Mouse (Mus musculus): ENCODE data around the gene Sgpl1. TPM values are rescaled to one million over a fixed set of nuclear protein-coding genes. Genes with fewer than 3 reads are reported as not detected.

Gene Sgpl1
- polyA plus RNA-seq (2015; fragmentation: Nextera tagmentation; extraction: Ambion mirVana) = 63.6 and 65.8 TPM in 2 replicates

GRCm38 (mm10) chr10:61147157-61148040, at the start of gene Sgpl1:
Gene Sgpl1, minus strand, starts transcription at chr10:61147703.
- peak within 1 kb of the TSS; percentile 77 for H3K4me2 ChIP-seq (replicated peaks)

DNA sequence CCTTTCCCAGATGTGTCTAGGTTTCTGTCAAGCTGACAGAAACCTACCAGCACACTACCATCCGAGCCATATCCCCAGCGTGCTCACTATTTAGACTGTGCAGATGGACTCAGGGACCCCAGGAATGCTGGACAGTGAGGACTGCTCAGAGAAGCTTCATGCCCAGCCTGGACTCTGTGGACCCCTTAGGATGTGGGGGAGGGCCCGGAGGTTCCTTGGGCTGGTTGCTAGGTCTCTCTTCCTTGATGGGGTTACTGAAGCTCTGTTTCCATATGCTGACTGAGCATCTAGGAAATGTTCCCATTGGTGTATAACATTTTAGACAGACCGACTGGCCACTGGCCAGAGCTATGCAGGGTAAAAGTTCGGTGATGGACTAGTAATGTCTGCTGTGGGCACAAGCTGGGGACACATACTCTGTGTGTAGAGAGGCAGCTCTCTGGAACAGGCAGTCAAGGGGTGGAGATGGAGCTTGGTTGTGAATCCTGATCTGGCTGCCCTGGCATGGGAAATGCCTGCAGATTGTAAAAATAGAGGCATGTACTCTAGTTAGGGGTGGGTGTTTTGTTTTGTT, 48.3 kb upstream of the Sgpl1 start:
- Histone ChIP-seq H3K27me3 (no peaks in the 10 kb centered on the region), H3K36me3 (no peaks in the 10 kb centered on the region), H3K9me3 (no peaks in the 10 kb centered on the region), H3K27ac (replicated peaks) (no peak overlapping the region), H3K4me3 (no peak overlapping the region), H3K4me1 (no peaks in the 10 kb centered on the region), H3K9ac (replicated peaks) (no peak overlapping the region), H3K4me2 (replicated peaks) (no peak overlapping the region)
- ATAC-seq (replicated peaks) = no peak
- WGBS = 90% methylated on average over 5 of the region's 5 CpGs

More at GRCm38 (mm10) chr10:61147157-61148040, at the start of gene Sgpl1:
- Histone ChIP-seq H3K4me1 (peaks cover 16% of the 10 kb centered on the region), H3K4me3 (peak within 1 kb of the TSS; percentile 86), H3K9me3 (no peaks in the 10 kb centered on the region), H3K27ac (replicated peaks) (peak within 1 kb of the TSS; percentile 97), H3K36me3 (0 out of 2 replicates have a peak, but pooled peaks cover 2% of the 10 kb centered on the region), H3K27me3 (no peaks in the 10 kb centered on the region), H3K9ac (replicated peaks) (peak within 1 kb of the TSS; percentile 83)
- peak; percentile 91 for ATAC-seq (replicated peaks)
- WGBS = under 1% methylated on average over 77 of the region's 82 CpGs

DNA sequence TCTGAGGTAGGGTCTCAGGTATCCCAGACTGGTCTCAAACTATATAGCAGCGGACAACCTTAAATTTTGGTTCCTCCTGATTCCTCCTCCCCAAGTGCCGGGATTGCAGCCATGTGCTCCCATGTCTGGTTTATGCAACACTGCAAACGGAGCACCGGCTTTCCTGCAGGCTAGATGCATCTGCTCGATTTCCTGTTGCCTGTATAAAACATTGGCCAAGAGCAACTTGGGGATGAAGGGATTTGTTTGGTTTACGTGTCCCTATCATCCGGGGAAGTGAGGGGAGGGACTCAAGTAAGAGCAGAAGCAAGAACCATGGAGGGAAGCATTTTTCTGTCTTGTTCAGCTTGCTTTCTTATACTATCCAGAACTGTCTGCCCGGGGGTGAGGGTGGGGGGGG, 47.7 kb upstream of the Sgpl1 start:
- Histone ChIP-seq H3K36me3 (no peaks in the 10 kb centered on the region), H3K9me3 (no peaks in the 10 kb centered on the region), H3K4me3 (no peak overlapping the region), H3K4me1 (no peaks in the 10 kb centered on the region), H3K27ac (replicated peaks) (no peak overlapping the region), H3K4me2 (replicated peaks) (no peak overlapping the region), H3K27me3 (no peaks in the 10 kb centered on the region), H3K9ac (replicated peaks) (no peak overlapping the region)
- 89% methylated on average over 8 of the region's 8 CpGs for WGBS
- no peak for ATAC-seq (replicated peaks)

DNA sequence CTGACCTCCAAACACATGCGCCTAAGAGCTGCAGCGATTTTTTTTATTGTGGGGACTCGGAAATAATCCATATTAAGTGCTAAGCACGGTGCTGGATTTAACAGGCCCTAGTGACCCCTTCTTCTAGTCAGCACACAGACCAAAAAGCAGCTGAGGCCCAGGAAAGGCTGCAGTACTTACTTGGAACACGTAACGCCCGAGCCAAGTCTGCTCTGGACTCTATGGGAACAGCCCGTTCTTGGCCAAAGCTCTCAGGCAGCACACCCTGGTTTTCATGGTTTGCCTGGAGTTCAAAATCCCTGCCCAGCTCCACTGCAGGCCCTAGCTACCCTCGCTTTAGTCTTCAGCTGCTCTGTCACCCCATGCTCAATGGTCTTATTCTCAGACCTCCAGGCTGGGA, 47.1 kb upstream of the Sgpl1 start:
- H3K4me3 ChIP-seq = no peak overlapping the region
- H3K4me1 ChIP-seq = no peaks in the 10 kb centered on the region
- no peak for ATAC-seq (replicated peaks)
- no peaks in the 10 kb centered on the region for H3K9me3 ChIP-seq
- no peaks in the 10 kb centered on the region for H3K36me3 ChIP-seq
- 85% methylated on average over 9 of the region's 9 CpGs for WGBS
- no peak overlapping the region for H3K27ac ChIP-seq (replicated peaks)
- H3K9ac ChIP-seq (replicated peaks) = no peak overlapping the region
- no peaks in the 10 kb centered on the region for H3K27me3 ChIP-seq
- no peak overlapping the region for H3K4me2 ChIP-seq (replicated peaks)

GRCm38 (mm10) chr10:61188010-61188409, 40.5 kb upstream of the Sgpl1 start:
- H3K4me2 ChIP-seq (replicated peaks) = no peak overlapping the region
- H3K36me3 ChIP-seq = no peaks in the 10 kb centered on the region
- no peak overlapping the region for H3K9ac ChIP-seq (replicated peaks)
- ATAC-seq (replicated peaks) = no peak
- H3K4me1 ChIP-seq = no peaks in the 10 kb centered on the region
- WGBS = 71% methylated on average over 3 of the region's 3 CpGs
- H3K27me3 ChIP-seq = no peaks in the 10 kb centered on the region
- no peak overlapping the region for H3K4me3 ChIP-seq
- no peak overlapping the region for H3K27ac ChIP-seq (replicated peaks)
- no peaks in the 10 kb centered on the region for H3K9me3 ChIP-seq

DNA sequence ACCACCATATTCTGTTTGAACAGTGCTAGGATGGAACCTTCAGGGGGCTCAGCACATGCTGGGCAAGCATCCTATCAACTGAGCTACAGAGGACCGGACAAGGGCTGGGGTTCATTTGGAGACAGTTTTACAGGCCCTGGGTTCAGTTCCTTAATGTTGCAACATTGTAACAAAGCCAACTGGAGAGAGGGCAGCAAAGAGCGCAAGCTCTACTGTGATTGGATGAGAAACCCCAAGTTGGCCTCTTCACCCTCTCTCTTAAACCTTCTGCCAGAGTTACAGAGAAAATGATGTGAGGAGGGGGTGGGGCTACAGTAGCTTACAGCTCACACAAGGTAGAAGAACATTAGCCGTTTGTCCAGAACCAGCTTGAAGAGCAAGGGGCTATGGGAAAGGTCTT, 39.5 kb upstream of the Sgpl1 start:
- WGBS = 85% methylated on average over 3 of the region's 3 CpGs
- H3K9ac ChIP-seq (replicated peaks) = no peak overlapping the region
- H3K4me2 ChIP-seq (replicated peaks) = no peak overlapping the region
- no peak overlapping the region for H3K4me3 ChIP-seq
- H3K27me3 ChIP-seq = no peaks in the 10 kb centered on the region
- no peaks in the 10 kb centered on the region for H3K9me3 ChIP-seq
- H3K4me1 ChIP-seq = no peaks in the 10 kb centered on the region
- H3K36me3 ChIP-seq = no peaks in the 10 kb centered on the region
- no peak overlapping the region for H3K27ac ChIP-seq (replicated peaks)
- no peak for ATAC-seq (replicated peaks)

- H3K27me3 ChIP-seq = no peaks in the 10 kb centered on the region
- no peak overlapping the region for H3K4me2 ChIP-seq (replicated peaks)
- H3K9ac ChIP-seq (replicated peaks) = no peak overlapping the region
- ATAC-seq (replicated peaks) = no peak
- H3K4me3 ChIP-seq = no peak overlapping the region
- H3K36me3 ChIP-seq = no peaks in the 10 kb centered on the region
- H3K4me1 ChIP-seq = peaks cover 6% of the 10 kb centered on the region; the same call in 1 of the 2 replicates
- H3K27ac ChIP-seq (replicated peaks) = no peak overlapping the region
- WGBS = 77% methylated on average over 6 of the region's 6 CpGs
- no peaks in the 10 kb centered on the region for H3K9me3 ChIP-seq
Measured at GRCm38 (mm10) chr10:61179927-61180326, 32.4 kb upstream of the Sgpl1 start.

GRCm38 (mm10) chr10:61178687-61179086, 31.2 kb upstream of the Sgpl1 start:
- Histone ChIP-seq H3K36me3 (no peaks in the 10 kb centered on the region), H3K4me2 (replicated peaks) (no peak overlapping the region), H3K4me1 (peaks cover 6% of the 10 kb centered on the region; the same call in 1 of the 2 replicates), H3K27ac (replicated peaks) (no peak overlapping the region), H3K9ac (replicated peaks) (no peak overlapping the region), H3K27me3 (no peaks in the 10 kb centered on the region), H3K4me3 (no peak overlapping the region), H3K9me3 (no peaks in the 10 kb centered on the region)
- no peak for ATAC-seq (replicated peaks)
- 88% methylated on average over 8 of the region's 8 CpGs for WGBS

- ATAC-seq (replicated peaks) = no peak
- Histone ChIP-seq H3K9ac (replicated peaks) (no peak overlapping the region), H3K4me2 (replicated peaks) (no peak overlapping the region), H3K36me3 (no peaks in the 10 kb centered on the region), H3K9me3 (no peaks in the 10 kb centered on the region), H3K27me3 (no peaks in the 10 kb centered on the region), H3K27ac (replicated peaks) (no peak overlapping the region), H3K4me1 (peaks cover 6% of the 10 kb centered on the region; the same call in 1 of the 2 replicates), H3K4me3 (no peak overlapping the region)
- WGBS = 79% methylated on average over 4 of the region's 4 CpGs
Measured at GRCm38 (mm10) chr10:61177751-61178150, 30.2 kb upstream of the Sgpl1 start.

DNA sequence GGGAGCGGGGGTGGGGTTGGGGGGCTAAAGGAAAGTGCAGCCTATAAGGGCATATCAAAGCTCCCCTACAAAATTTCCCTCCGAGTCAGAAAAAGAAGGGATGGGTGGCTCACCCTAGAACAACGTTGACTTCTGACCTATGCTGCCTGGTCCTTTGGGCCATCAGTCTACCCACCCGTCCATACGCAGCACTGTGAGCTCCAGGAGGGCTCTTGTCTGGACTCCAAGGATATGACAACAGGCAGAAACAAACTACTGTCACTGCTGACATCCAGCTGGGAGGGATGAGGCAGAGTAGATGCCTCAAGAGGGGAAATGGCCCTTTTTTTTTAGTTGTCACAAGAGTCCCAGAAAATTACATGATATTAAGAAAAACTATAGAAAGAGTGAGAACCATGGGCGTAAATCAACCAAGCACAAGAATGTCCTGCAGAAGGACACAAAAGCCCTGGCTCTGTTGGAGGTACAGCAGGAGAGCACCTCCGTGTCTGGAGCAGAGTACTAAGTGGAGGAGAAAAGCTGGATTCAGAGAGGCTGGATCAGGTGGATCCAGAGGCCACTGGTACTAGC, 28.8 kb upstream of the Sgpl1 start:
- no peak overlapping the region for H3K4me2 ChIP-seq (replicated peaks)

DNA sequence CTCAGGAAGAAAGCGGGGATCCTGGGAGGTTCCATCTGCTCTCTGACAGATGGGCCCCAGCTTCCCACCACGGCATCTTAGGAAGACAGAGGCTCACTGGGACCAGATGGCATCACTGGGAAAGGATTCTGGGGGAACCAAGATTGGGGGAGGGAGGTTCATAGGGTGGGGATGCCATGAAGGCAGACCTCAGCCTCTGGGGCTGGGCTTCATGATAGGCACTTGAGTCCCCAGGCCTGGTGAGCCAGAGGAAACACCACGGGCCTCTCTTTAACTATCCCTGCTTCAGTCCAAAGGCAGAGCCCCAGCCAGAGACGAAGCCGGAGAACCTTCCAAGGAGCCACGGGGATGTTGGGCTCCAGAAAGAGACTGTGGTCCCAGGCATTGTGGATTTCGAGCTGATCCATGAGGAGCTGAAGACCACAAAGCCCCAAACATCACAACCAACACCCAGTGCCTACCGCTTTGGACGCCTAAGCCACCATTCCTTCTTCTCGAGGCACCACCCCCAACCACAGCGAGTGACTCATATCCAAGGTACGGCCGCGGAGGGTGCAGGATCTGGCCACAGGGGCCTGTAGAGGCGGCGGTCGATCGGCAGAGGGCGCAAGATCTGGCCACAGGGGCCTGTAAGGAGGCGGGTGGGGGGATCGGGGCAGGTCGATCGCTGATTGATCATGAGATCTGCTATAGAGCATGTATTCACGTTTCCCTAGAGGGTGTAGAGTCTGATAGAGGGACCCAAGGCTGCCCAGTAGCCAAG, 28.1 kb upstream of the Sgpl1 start:
- H3K4me1 ChIP-seq = peaks cover 6% of the 10 kb centered on the region; the same call in 1 of the 2 replicates
- no peak overlapping the region for H3K4me2 ChIP-seq (replicated peaks)

More for the DNA sequence above, 28.8 kb upstream of the Sgpl1 start:
- Histone ChIP-seq H3K4me3 (no peak overlapping the region), H3K27me3 (no peaks in the 10 kb centered on the region), H3K36me3 (no peaks in the 10 kb centered on the region), H3K27ac (replicated peaks) (no peak overlapping the region), H3K4me1 (peaks cover 6% of the 10 kb centered on the region; the same call in 1 of the 2 replicates), H3K9me3 (no peaks in the 10 kb centered on the region), H3K9ac (replicated peaks) (no peak overlapping the region)
- 45% methylated on average over 7 of the region's 7 CpGs for WGBS
- no peak for ATAC-seq (replicated peaks)

More for the DNA sequence above, 28.1 kb upstream of the Sgpl1 start:
- 16% methylated on average over 24 of the region's 24 CpGs for WGBS
- H3K27ac ChIP-seq (replicated peaks) = no peak overlapping the region
- no peaks in the 10 kb centered on the region for H3K9me3 ChIP-seq
- H3K36me3 ChIP-seq = no peaks in the 10 kb centered on the region
- H3K27me3 ChIP-seq = no peaks in the 10 kb centered on the region
- no peak overlapping the region for H3K9ac ChIP-seq (replicated peaks)
- no peak overlapping the region for H3K4me3 ChIP-seq
- ATAC-seq (replicated peaks) = no peak
